Mouse (Mus musculus): ENCODE measurements around the gene Ctf2. TPM values are rescaled to one million over a fixed set of nuclear protein-coding genes. Genes with fewer than 3 reads are reported as not detected.

Ctf2 gene
- polyA plus RNA-seq, 1 experiment from 2014 or later: not detected

- peak; percentile 85 for ATAC-seq (ENCODE audit: insufficient read depth)
- peak; percentile 98 for DNase-seq
- Histone ChIP-seq H3K27ac (ENCODE audit: low read depth) (peak within 1 kb of the TSS; percentile 99), H3K4me3 (ENCODE audit: low read depth, low read length) (peak within 1 kb of the TSS; percentile 72), H3K9ac (peak within 1 kb of the TSS; percentile 75), H3K4me2 (peak within 1 kb of the TSS; percentile 92), H3K9me3 (ENCODE audit: low read depth, low read length) (no peaks in the 10 kb centered on the region), H3K4me1 (ENCODE audit: insufficient read depth) (peaks cover 27% of the 10 kb centered on the region), H3K36me3 (ENCODE audit: insufficient read depth) (peaks cover 34% of the 10 kb centered on the region), H3K27me3 (ENCODE audit: insufficient read depth, low read length) (no peaks in the 10 kb centered on the region)
- WGBS: under 1% methylated on average over 66 of the region's 90 CpGs
- TF ChIP-seq CTCF (IDR thresholded peaks at IDR 0.05; ENCODE audit: low read depth): peak; percentile 58
Measured at GRCm38 (mm10) chr7:127708207-127709078, 23.5 kb downstream of the Ctf2 start, which contains the start of gene Bcl7c. TSS of gene Bcl7c (minus strand) at chr7:127708933.

- peak overlapping the region; percentile 92 for H3K4me2 ChIP-seq
- no peaks in the 10 kb centered on the region for H3K9me3 ChIP-seq (ENCODE audit: low read depth, low read length)
- peaks cover 39% of the 10 kb centered on the region for H3K36me3 ChIP-seq (ENCODE audit: insufficient read depth)
- no peak for ATAC-seq (ENCODE audit: insufficient read depth)
- no peak for DNase-seq
- TF ChIP-seq CTCF (IDR thresholded peaks at IDR 0.05; ENCODE audit: low read depth): no peak
- peak overlapping the region; percentile 75 for H3K9ac ChIP-seq
- H3K4me1 ChIP-seq (ENCODE audit: insufficient read depth): peaks cover 27% of the 10 kb centered on the region
- H3K4me3 ChIP-seq (ENCODE audit: low read depth, low read length): peak overlapping the region; percentile 72
- 0% methylated on average over 5 of the region's 5 CpGs for WGBS
- peak overlapping the region; percentile 99 for H3K27ac ChIP-seq (ENCODE audit: low read depth)
- H3K27me3 ChIP-seq (ENCODE audit: insufficient read depth, low read length): no peaks in the 10 kb centered on the region
Measured at GRCm38 (mm10) chr7:127707957-127708206, 24.1 kb downstream of the Ctf2 start.

- no peak for TF ChIP-seq CTCF (IDR thresholded peaks at IDR 0.05; ENCODE audit: low read depth)
- peak overlapping the region; percentile 92 for H3K4me2 ChIP-seq
- peaks cover 25% of the 10 kb centered on the region for H3K4me1 ChIP-seq (ENCODE audit: insufficient read depth)
- H3K4me3 ChIP-seq (ENCODE audit: low read depth, low read length): peak overlapping the region; percentile 72
- no peaks in the 10 kb centered on the region for H3K27me3 ChIP-seq (ENCODE audit: insufficient read depth, low read length)
- ATAC-seq (ENCODE audit: insufficient read depth): peak; percentile 1; the same call in 1 of the 2 replicates
- peak overlapping the region; percentile 99 for H3K27ac ChIP-seq (ENCODE audit: low read depth)
- H3K9ac ChIP-seq: peak overlapping the region; percentile 75
- no peaks in the 10 kb centered on the region for H3K9me3 ChIP-seq (ENCODE audit: low read depth, low read length)
- peak; percentile 38 for DNase-seq
- WGBS: 22% methylated on average over 22 of the region's 22 CpGs
- H3K36me3 ChIP-seq (ENCODE audit: insufficient read depth): peaks cover 43% of the 10 kb centered on the region
Measured at GRCm38 (mm10) chr7:127707045-127707956, 24.7 kb downstream of the Ctf2 start.

- no peak overlapping the region for H3K9ac ChIP-seq
Measured at GRCm38 (mm10) chr7:127705706-127706105, 26.3 kb downstream of the Ctf2 start.

GRCm38 (mm10) chr7:127704598-127704997, 27.4 kb downstream of the Ctf2 start:
- Histone ChIP-seq H3K27me3 (ENCODE audit: insufficient read depth, low read length) (no peaks in the 10 kb centered on the region), H3K36me3 (ENCODE audit: insufficient read depth) (peaks cover 55% of the 10 kb centered on the region), H3K27ac (ENCODE audit: low read depth) (no peak overlapping the region), H3K4me1 (ENCODE audit: insufficient read depth) (peaks cover 15% of the 10 kb centered on the region; the same call in 1 of the 2 replicates), H3K9me3 (ENCODE audit: low read depth, low read length) (no peaks in the 10 kb centered on the region), H3K4me3 (ENCODE audit: low read depth, low read length) (no peak overlapping the region), H3K9ac (no peak overlapping the region), H3K4me2 (no peak overlapping the region)
- no peak for TF ChIP-seq CTCF (IDR thresholded peaks at IDR 0.05; ENCODE audit: low read depth)
- 69% methylated on average over 6 of the region's 6 CpGs for WGBS
- DNase-seq (no peak), ATAC-seq (ENCODE audit: insufficient read depth) (no peak)

More at GRCm38 (mm10) chr7:127705706-127706105, 26.3 kb downstream of the Ctf2 start:
- Histone ChIP-seq H3K4me2 (no peak overlapping the region), H3K4me1 (ENCODE audit: insufficient read depth) (peaks cover 15% of the 10 kb centered on the region; the same call in 1 of the 2 replicates), H3K9me3 (ENCODE audit: low read depth, low read length) (no peaks in the 10 kb centered on the region), H3K4me3 (ENCODE audit: low read depth, low read length) (no peak overlapping the region), H3K27ac (ENCODE audit: low read depth) (no peak overlapping the region), H3K27me3 (ENCODE audit: insufficient read depth, low read length) (no peaks in the 10 kb centered on the region), H3K36me3 (ENCODE audit: insufficient read depth) (peaks cover 50% of the 10 kb centered on the region)
- DNase-seq (no peak), ATAC-seq (ENCODE audit: insufficient read depth) (no peak)
- TF ChIP-seq CTCF (IDR thresholded peaks at IDR 0.05; ENCODE audit: low read depth): no peak
- 73% methylated on average over 4 of the region's 4 CpGs for WGBS

GRCm38 (mm10) chr7:127703561-127704178, 28.3 kb downstream of the Ctf2 start:
- H3K4me1 ChIP-seq (ENCODE audit: insufficient read depth): peaks cover 11% of the 10 kb centered on the region; the same call in 1 of the 2 replicates
- H3K4me2 ChIP-seq: no peak overlapping the region
- no peak for TF ChIP-seq CTCF (IDR thresholded peaks at IDR 0.05; ENCODE audit: low read depth)
- WGBS: 87% methylated on average over 8 of the region's 8 CpGs
- no peaks in the 10 kb centered on the region for H3K27me3 ChIP-seq (ENCODE audit: insufficient read depth, low read length)
- ATAC-seq (ENCODE audit: insufficient read depth) (no peak), DNase-seq (no peak)
- H3K9me3 ChIP-seq (ENCODE audit: low read depth, low read length): no peaks in the 10 kb centered on the region
- no peak overlapping the region for H3K9ac ChIP-seq
- peaks cover 60% of the 10 kb centered on the region for H3K36me3 ChIP-seq (ENCODE audit: insufficient read depth)
- H3K4me3 ChIP-seq (ENCODE audit: low read depth, low read length): no peak overlapping the region
- no peak overlapping the region for H3K27ac ChIP-seq (ENCODE audit: low read depth)
